22 mouse cellular contexts compared by ENCODE assay signal in the genomic region with DNA sequence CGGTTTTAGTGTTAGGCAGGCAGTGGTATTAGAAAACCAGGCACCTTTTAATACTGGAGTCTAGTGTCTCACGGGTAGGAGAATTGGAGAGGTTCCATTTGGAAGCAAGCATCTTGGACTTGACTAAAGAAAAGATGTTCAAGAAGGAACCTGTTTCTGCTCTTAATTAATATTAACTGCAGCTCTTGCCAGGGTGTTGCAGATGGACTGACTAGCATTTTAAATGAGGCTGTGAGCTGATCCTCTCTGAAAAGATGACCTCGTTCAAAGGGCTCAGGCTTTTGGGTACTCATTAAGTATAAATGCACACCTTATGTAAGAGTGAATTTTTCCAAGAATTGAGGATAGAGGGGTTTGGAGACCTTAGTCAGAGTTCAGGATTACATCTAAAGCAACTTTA. TPM values are rescaled to one million over a fixed set of nuclear protein-coding genes. Genes with fewer than 3 reads are reported as not detected.
A peak's percentile ranks its signal among the peaks of the same experiment; 100 is the strongest.
DNase-seq lines count a peak whose midpoint lies in the region; TF ChIP-seq lines count a peak whose summit lies in the region.
"Had no signal": no experiment of that assay in that cellular context is flagged by ENCODE, and none has a peak within 500 bp of the region (broad histone marks: within the 10 kb centered on the region; RNA-seq: fewer than 3 reads in every experiment).

No protein-coding gene starts in this region.

- peaks cover 32% of the 10 kb centered on the region for H3K4me1 ChIP-seq in cerebellum, adult 2 months (ENCODE audit: control insufficient read depth, insufficient read depth, low read length)

- DNase-seq in cerebellum, adult 2 months = peak in 1 of 2 experiments; percentile 56
- no peak for DNase-seq in cerebellum, adult 11 months
- DNase-seq in kidney, adult 8-10 months = peak; percentile 67 to 89
- DNase-seq in kidney, postnatal 4 days = no peak
- DNase-seq in left cerebral cortex, adult 2 months (ENCODE audit: extremely low spot score in 1 of 2, low spot score in 2 of 2) = no peak
- DNase-seq in left cerebral cortex, postnatal 10 days (ENCODE audit: extremely low spot score in 1 of 2, low spot score in 2 of 2) = no peak
- DNase-seq in adrenal gland, postnatal 14 days = no peak
- DNase-seq in heart, adult 8-10 months (ENCODE audit: low spot score) = no peak
- DNase-seq: gastrocnemius, postnatal 10 days; layer of hippocampus, adult 9-11 months; right cerebral cortex, adult 18-20 months; spleen, adult 18-20 months; thymus, postnatal 14 days had no signal

- peak overlapping the region; percentile 76; the same call in 1 of the 2 replicates for H3K27ac ChIP-seq in cerebellum, adult 2 months (ENCODE audit: insufficient read depth, low read length)
- H3K27ac ChIP-seq in left cerebral cortex, adult 2 months = peak overlapping the region; percentile 44; the same call in 1 of the 2 replicates
- H3K27ac ChIP-seq: heart, embryonic 10.5 days; heart, embryonic 15.5 days; limb, embryonic 13.5 days; lung, embryonic 15.5 days; midbrain, embryonic 10.5 days; midbrain, embryonic 15.5 days had no signal

- 18% methylated on average over 3 of the region's 3 CpGs for WGBS in cerebellum, adult 2 months

- intact Hi-C loops in left cerebral cortex, adult 2 months (cut with DNase I) = loop anchor here (5.0 kb wide), 2 partner anchors 33 to 67 kb away; no protein-coding TSS in a partner anchor
- intact Hi-C loops in left cerebral cortex, postnatal 10 days (cut with DNase I) = loop anchor here (10.0 kb wide), 1 partner anchor 270 kb away; no protein-coding TSS in a partner anchor

- no peaks in the 10 kb centered on the region for H3K27me3 ChIP-seq in cerebellum, adult 2 months (ENCODE audit: control insufficient read depth, insufficient read depth, low read length)
- H3K27me3 ChIP-seq: heart, embryonic 15.5 days; Patski had no signal

- no peak for TF ChIP-seq POLR2A in cerebellum, adult 2 months (IDR thresholded peaks at IDR 0.05; ENCODE audit: borderline replicate concordance, insufficient read depth, low read length)

- H3K4me3 ChIP-seq in cerebellum, adult 2 months (replicated peaks; ENCODE audit: insufficient read depth, low read depth, low read length) = no peak overlapping the region
- no peak overlapping the region for H3K4me3 ChIP-seq in left cerebral cortex, adult 2 months
- H3K4me3 ChIP-seq: erythroblast, embryonic 14.5 days; heart, embryonic 10.5 days; heart, embryonic 15.5 days; limb, embryonic 13.5 days; lung, embryonic 15.5 days; midbrain, embryonic 10.5 days; midbrain, embryonic 15.5 days had no signal

- TF ChIP-seq CTCF in cerebellum, adult 2 months (IDR thresholded peaks at IDR 0.05; ENCODE audit: borderline replicate concordance, insufficient read depth, low read depth, low read length) = no peak
- TF ChIP-seq CTCF in left cerebral cortex, adult 2 months (IDR thresholded peaks at IDR 0.05) = no peak

RNA-seq across cellular contexts. Expression of gene Ak4, which starts 5.4 kb away (rescaled TPM):
- polyA plus RNA-seq in cerebellum, adult 2 months (2012; rRNA removed) = 56.6 and 76.5 TPM in 2 replicates
- total RNA-seq in left cerebral cortex, adult 2 months (2021) = 10 to 100 TPM; 30.0 to 46.1 TPM
- 10 to 100 TPM; 18.7 to 22.0 TPM for total RNA-seq in left cerebral cortex, postnatal 10 days (2021)
- total RNA-seq in adrenal gland, postnatal 14 days (2021) = 2.9 and 7.2 TPM in 2 replicates
- total RNA-seq in heart, adult 8-10 months (2022) = 10 to 100 TPM; 28.8 to 57.2 (median 40.5) TPM
- total RNA-seq: G1E had no signal
- polyA plus RNA-seq: G1E had no signal

Comparison
In these comparisons a context has a peak if more than half of its experiments do, and no peak if none do; other contexts are left out.
1. DNase-seq: peak in kidney, adult 8-10 months (2 of 2); none in cerebellum, adult 11 months (single experiment), kidney, postnatal 4 days (0 of 2), left cerebral cortex, adult 2 months (0 of 2), left cerebral cortex, postnatal 10 days (0 of 2), adrenal gland, postnatal 14 days (single experiment) and heart, adult 8-10 months (single experiment).